Mouse (Mus musculus) retina, postnatal 1 day (tissue): ENCODE measurements at regions not wholly inside any gene's neighbourhood (a gene's known extent, or its start where the extent isn't known, plus 50 kb on each side); places are given as distances from the start of the nearest gene placed in this dataset.

ENCODE experiments used
- DNase-seq: peaks from one replicate; pipeline ENCODE4 v3.0.0-alpha.2; 2012

GRCm38 (mm10) chr1:12334186-12334585 lies 920.3 kb downstream of the A830018L16Rik start:
- peak; percentile 86 for DNase-seq

DNA sequence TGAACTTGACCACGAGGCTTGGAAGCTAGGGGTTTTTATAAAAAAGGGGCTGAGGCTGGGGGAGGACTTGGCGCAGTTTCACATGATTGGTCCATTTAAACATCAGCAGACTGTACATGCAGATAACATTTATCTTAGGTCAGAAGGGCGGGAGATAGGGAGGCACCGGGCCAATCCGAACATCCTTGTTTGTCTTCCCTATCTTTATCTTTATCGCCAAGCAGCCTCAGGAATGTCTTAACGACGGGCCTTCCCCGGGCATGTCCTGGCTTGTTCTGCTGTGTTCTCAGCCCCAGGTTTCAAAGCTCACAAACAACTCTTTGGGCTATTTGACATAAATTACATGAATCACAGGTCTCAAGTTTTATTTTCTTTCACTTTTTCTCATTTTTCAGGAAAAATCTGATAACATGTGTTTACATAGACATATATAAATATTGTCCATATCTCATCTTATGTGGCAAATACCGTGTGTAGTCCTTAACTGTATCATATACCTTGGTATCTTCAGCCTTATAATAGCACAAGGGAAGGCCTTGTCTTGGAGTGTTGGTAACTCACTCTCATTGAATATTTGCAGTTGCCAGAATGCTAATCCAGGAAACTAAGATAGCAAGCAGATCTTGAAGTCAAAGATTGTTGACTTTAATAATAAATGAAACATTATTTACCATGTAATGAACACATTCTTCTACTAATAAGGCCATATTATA lies 931.0 kb downstream of the A830018L16Rik start:
- DNase-seq = no peak

DNA sequence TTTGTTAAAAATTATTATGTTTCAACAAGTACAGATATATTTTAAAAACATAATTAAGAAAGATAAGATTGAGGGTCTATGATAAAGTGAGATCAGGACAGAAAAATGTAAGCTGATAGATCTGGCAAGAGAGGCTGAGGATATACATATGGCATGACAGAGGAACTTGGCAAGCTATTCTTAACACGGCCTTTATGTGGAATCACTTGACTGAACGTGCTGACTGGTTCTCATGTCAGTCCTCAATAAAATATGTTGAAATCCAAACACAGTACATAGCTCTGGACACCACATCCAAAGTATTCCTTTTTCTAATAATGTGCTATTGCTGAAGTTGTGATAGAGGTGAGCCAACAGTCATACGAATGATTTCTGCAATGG lies 931.5 kb downstream of the A830018L16Rik start:
- no peak for DNase-seq

DNA sequence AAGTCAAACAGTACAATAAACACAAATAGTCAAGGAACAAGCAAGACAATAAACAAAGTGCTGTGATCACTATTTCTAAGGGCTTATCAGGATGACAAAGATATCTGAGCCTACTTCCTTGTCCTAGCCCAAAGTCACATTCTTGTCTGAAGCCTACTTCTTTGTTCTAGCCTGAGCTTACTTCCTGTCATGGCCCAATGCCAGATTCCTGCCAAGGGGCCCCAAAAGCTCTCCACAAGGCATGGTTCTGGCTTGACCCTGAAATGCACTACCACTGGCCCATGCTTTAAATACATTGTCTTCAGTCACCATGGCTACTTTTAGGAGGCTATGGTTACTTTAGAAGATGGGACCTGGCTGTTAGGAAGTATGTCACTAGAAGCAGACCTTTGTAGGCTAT lies 940.6 kb downstream of the A830018L16Rik start:
- DNase-seq = no peak

DNA sequence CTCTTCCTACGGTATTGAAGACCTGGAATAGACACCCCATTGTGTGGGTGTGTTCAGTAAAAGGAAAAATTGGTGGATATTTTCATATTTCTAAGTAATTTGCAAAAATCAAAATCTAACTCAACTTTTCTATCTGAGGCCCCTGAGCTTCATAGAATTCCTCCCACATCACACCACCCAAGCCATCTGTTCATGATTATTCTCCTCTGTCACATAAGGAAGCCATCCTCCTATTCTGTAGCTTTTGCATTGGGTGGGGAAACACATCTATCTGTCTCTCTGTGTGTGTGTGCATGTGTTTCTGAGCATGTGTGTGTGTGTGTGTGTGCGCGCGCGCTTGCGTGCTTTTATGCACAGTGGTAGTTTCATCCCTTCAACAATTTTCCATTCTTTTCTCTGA lies 954.0 kb downstream of the A830018L16Rik start:
- DNase-seq = no peak

GRCm38 (mm10) chr1:12372968-12373367 lies 959.1 kb downstream of the A830018L16Rik start:
- DNase-seq = no peak

GRCm38 (mm10) chr1:12398146-12398884 lies 984.4 kb downstream of the A830018L16Rik start:
- peak; percentile 21 for DNase-seq

DNA sequence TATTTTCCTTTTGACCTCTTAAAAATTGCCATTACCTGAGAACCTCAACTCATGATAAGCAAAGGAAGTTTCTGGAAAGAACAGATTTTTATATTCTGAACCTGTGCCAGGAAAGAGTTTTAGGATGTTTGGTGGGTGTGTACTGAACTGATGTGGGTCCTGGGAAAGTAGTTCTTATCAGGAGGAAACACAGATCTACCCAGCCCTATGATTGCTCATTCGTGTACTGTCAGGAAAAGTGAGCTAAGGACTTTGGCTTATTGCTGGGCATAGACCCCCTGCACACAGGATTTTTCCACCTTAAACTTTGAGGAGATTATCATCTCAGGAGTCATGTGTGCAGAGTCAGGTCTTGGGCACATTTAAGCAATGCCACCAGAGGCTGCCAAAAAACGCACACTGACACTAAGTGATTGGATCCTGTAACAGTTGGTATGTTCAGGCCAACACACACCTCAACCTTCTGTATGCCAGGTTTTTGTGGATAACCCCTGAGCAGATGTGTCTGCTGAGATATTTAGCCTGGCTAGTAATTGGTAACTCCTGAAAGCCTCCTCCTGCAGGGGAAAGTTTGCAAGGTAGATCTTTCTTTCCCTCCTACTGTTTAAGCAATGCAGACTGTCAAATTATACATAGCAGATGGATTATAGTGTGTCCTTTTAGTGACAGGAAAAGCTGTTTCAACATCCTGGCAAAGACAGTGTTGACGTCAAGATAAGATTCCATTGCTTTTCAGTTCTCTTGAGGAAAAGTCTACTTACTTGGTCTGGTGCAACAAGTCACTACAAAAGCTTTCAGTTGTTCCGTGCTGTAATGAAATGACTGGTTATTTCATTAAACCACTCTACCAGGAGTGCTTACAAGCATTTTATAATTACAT lies 991.7 kb downstream of the A830018L16Rik start:
- no peak for DNase-seq

GRCm38 (mm10) chr1:12409738-12410523 lies 996.0 kb downstream of the A830018L16Rik start:
- peak; percentile 89 for DNase-seq

DNA sequence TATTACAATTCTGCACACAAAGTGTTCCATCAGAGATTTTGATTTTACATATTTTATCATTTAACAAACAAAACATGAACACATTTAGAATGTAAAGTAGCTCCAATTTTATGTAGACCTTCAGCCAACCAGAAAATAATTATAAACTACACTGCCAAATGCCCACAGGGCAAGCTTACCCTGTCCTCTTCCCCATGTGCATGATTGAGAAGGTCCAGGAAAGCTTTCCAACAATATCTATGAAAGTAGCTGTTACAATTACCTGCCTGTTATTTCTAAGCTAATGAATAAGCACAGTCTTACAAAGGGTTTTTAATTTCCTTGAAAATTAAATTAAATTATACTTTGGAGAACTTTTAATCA lies 996.6 kb downstream of the A830018L16Rik start:
- no peak for DNase-seq

DNA sequence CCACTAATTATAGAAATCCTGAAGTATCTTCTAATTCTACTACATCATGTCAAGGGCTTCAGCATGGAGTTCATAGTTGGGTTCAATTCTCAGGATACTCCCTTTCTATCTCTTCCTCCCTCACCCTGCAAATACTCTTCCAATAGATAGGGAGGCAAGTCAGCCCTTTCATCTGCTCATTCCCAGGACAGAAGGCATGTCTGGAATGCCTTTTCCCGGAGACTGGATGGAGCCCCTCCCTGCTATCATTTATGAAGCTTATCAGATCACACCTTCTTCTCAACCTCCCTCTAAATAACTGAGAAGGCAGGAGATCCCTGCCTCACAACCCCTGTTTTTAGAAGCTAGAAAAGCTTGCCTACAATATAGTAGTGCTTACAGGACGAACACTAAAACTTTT lies 1010.6 kb downstream of the A830018L16Rik start:
- DNase-seq = no peak

- DNase-seq = no peak
Observed at GRCm38 (mm10) chr1:12437894-12438293, 1024.0 kb downstream of the A830018L16Rik start.

DNA sequence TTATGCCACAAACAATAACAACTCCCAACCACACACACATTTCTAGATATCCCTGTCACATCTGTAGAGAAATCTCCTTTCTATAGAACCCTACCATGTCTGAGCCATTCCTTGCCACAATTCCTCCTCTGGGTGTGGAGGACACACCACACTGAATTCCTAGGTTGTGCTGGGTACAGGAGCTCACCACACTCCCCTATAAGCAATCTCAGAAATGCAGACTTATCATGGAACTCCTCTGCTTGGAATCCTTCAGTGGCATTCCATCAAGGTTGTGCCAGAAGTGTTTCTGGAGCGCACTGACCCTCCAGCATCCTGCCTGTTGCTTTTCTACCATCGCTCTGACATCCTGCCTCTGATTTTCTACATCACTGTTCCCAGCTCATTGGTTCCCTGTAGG lies 1052.3 kb downstream of the A830018L16Rik start:
- no peak for DNase-seq

DNA sequence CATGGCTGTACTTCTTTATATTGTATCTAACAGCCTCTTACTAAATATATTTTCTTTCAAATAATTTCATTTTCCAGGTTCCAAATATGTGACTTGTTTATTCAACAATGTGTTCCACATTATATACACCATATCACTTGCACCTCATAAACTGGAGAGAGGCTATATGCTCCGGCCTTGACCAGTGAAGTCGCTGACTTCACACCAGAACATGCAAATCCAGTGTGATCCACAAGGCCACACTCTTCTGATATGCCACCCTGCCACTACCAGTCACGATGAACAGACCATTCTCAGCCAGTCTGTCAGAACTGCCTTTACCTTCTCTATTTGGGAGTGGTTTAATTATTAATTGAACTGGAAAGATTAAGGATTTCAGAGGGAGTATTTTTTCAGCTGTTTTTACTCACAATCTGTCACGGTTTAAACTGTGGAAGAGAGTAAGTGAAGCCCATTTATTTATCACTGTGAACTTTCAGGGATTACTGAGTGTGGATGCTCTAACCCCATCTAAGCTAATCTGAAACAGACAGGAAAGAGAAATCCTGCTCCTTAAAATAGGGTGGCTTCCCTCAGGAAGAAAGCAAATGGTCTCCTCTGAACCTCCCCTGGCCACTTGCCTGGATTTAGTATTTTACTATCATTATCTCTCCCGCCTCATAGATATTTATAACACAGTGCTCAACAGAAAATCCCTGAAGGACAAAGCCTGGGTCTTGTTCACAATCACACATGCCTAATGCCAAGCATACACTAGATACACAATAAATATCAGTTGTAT lies 1065.3 kb downstream of the A830018L16Rik start:
- DNase-seq = no peak

DNA sequence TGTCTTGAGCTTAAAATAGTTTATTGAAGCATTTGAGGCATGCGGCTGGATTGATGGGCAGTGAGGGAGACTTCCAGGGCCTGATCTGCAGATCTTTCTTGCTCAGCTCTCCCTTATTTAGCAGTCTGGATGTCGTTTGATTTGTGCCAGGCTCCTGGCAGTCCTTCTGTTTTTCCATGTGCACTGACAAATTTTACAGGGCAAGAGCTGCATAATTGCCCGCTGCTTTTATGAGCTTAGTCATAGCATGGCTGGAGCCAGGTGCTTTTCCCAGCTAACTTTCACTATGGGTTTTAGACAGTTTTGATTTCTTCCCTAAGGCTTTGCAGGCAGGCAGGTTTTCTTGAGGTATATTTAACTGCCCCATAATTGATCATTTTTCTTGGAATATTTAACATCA lies 1086.5 kb downstream of the A830018L16Rik start:
- DNase-seq = no peak

DNA sequence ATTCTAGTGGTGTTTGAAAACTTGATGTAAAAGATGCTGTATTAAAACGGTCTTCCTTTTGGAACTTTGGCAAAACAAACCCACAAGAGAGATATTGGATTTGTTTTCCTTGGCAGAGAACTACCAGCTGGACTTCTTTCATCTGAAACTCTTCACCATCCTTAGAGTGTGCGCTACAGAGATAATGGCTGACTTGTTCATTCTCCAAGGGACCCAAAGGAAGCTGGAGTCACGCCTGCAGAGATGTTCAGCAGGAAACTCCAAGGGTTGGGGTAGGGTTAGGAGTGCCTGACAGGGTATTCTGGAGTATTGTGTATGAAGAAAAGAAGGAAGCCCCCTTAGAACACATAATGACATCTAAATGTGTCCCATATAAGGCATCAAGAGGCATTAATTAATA lies 1094.1 kb downstream of the A830018L16Rik start:
- no peak for DNase-seq

DNA sequence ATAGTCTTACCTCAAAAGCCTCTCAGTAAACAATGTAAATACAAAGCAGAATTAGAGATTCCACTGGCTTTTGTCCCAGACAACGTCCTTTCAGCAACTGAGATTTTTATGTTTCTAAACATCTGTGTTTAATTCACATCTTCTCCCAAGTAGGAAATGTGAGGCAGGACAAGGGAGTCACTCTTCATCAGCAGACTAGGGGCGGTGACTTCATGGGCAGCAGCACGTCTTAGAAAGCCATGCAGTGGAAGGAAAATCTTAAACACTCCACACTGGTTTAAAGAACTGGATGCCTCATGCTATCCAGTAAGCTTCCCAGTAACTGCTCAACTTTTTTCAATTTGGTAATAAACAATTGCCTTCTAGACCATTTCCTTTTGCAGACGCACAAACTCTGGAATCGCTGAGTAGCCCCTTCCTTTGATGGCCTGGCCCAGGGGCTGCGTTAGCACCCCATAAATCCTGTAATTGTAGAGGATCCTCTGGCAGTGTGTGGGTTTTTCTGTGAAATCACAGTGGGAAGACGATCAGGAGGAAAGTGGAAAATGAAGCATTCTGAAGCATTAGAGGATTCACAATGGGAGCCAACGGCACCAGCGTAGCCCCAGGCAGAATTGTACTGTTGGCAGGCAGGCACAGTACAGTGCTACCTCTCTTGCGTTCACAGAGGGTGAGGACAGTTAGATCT lies 1096.4 kb downstream of the A830018L16Rik start:
- DNase-seq = no peak

DNA sequence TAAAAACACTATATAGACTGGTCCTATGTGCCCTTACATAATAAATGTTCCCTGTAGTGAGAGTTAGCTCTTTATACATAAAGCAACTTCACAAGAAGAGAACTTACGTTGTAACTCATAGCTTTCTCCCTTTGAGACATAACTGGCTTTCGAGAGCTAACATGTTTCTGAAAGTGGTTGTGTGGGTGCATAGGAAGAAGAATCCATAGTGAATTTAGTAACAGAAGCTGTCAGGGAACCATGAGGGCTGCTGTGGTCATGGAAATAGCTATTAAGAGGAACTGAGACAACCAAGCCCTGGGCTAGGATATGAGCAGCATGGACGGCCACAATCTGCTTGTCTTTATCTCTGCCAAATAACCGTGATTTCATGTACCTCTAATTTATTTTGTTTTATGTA lies 1105.7 kb downstream of the A830018L16Rik start:
- no peak for DNase-seq

GRCm38 (mm10) chr1:12555859-12556258 lies 1142.0 kb downstream of the A830018L16Rik start:
- DNase-seq = no peak

- no peak for DNase-seq
Observed at GRCm38 (mm10) chr1:12571755-12572358, 1158.0 kb downstream of the A830018L16Rik start.

GRCm38 (mm10) chr1:12572770-12573169 lies 1158.9 kb downstream of the A830018L16Rik start:
- DNase-seq = no peak
